Mouse (Mus musculus): ENCODE measurements at regions not wholly inside any gene's neighbourhood (a gene's known extent, or its start where the extent isn't known, plus 50 kb on each side); places are given as distances from the start of the nearest gene placed in this dataset.

GRCm38 (mm10) chr7:130016015-130016874 is 424.6 kb downstream of the Wdr11 start:
- TF ChIP-seq POLR2A (IDR thresholded peaks at IDR 0.05; ENCODE audit: control insufficient read depth, low read depth, low read length), result no peak
- no peak for TF ChIP-seq CTCF (IDR thresholded peaks at IDR 0.05; ENCODE audit: control insufficient read depth, insufficient read depth, insufficient replicate concordance, low read depth, low read length)
